Mouse (Mus musculus): ENCODE results near the gene Dnm3.

The Dnm3 gene

DNA sequence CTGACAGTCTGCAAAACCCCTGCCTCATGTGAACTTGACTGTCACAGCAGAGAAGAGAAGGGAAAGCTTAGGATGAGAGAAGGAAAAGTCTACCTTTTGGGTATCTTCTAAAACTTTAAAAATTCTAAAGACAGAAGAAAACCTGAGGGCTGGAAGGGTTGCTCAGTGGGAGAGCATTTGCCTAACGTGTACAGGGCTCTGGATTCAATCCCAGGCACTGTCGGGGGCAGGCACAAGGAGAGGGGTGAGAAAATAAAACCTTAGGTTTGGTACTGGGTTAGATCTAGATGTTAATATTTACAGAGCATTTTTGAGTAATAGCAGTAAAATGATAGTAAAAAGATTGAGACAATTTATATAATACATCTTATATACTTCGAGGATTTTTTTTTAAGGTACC is 353.4 kb downstream of the Dnm3 start:
- in situ Hi-C loops (cut with MboI, MseI), result no loop called here

GRCm38 (mm10) chr1:162121441-162122200 is 356.2 kb downstream of the Dnm3 start:
- in situ Hi-C loops (cut with MboI, MseI), result no loop called here

- in situ Hi-C loops (cut with MboI, MseI), result no loop called here
Measured at GRCm38 (mm10) chr1:162109437-162109813, 368.4 kb downstream of the Dnm3 start.

DNA sequence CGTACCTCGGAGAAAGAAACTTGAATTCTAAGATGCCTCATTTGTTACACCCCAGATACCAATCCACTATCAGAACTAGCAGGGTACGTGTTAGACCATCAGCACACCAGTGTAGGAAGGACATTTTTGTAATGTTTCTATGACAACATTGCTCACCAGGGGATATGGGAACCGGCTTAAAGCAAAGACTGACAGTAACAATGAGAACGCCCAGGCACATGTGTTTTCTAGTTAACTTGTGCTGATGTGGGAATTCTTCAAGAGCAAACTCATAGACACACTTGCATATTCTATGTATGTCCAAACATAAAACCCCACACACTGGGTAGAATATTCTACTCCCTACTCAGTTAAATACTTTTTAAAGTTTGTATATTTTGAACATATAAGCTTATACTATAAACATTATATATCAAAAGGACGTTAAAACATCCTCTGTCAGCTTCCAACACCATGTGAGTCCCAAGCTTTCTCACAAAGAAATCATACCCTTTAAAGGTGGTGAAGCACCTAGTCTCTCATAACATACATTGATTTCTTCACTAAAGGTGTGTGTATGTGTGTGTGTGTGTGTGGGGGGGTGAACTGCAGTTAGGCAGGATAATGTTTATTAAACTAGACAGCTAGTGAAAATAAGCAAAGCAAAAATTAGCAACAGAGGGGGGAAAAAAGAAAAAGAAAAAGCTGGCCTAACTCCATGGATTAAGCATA is 369.0 kb downstream of the Dnm3 start:
- in situ Hi-C loops (cut with MboI, MseI), result no loop called here

GRCm38 (mm10) chr1:162108181-162108671 is 369.6 kb downstream of the Dnm3 start:
- in situ Hi-C loops (cut with MboI, MseI), result no loop called here

DNA sequence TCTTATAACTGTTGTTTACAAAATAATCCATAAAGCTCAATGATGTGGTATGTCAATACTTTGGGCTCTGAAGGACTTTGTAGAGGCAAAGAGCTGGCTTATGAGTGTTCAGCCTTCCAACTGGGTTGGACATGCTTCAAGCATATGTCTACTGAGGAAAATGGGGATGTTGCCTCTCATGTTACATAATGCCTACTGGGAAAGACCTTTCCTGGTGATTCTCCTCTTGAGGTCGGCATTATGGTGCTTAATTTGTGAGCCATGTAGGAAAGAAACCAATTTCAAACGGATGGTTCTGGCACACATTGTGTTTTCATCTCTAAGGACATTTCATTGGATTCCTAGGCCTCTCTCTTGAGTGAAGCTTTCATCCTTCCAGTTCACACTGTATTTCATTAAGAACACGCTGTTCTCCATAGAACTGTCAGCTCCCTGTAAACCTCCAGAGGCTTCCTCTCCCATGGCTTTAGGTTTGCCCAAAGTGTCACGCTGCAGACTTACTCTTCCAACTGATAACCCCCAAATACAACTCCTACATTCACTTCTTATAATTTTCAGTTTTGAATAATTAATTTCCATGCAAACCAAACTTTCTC is 370.7 kb downstream of the Dnm3 start:
- in situ Hi-C loops (cut with MboI, MseI), result no loop called here

- in situ Hi-C loops (cut with MboI, MseI), result no loop called here
Measured at GRCm38 (mm10) chr1:162100961-162101830, 376.6 kb downstream of the Dnm3 start.

GRCm38 (mm10) chr1:162100033-162100820 is 377.6 kb downstream of the Dnm3 start:
- in situ Hi-C loops (cut with MboI, MseI), result no loop called here

GRCm38 (mm10) chr1:162099203-162099602 is 378.6 kb downstream of the Dnm3 start:
- in situ Hi-C loops (cut with MboI, MseI), result no loop called here

GRCm38 (mm10) chr1:162094523-162095272 is 383.1 kb downstream of the Dnm3 start:
- in situ Hi-C loops (cut with MboI, MseI), result loop anchor here (5.0 kb wide), 1 partner anchor 63 kb away; no protein-coding TSS in a partner anchor

DNA sequence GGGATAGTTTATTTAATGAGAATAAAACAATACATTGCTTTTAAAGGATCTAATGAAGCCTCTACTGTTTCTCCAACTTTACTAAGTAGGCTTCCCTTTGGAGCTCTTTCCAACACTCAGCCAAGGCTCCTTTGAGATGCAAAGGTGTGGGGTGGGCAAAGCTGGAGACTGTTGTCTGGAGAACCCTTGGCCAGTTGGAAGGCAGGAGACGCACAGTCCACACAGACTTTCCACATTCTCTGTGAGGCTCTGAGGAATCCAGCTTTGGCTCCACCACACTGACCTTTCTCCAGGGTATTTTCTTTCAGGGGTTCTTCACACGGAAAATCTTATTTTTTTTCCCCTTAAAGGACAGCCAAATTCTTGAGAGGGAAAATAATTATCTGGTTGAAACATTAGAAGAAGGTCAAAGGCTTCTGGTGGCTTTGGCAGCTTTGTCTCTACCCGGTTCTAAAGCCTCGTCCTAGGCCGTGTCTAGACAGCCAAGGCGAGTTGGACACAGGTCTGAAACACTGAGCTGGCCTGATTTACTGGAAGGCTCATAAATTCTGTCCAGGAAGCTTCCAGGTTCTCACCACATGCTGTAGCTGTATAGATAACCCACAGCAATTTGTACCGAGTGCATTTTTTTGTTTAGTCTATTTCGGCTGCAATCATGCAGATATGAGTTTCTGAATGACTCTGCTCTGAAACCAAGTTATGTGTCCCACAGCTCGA is 383.9 kb downstream of the Dnm3 start:
- in situ Hi-C loops (cut with MboI, MseI), result loop anchor here (5.0 kb wide), 1 partner anchor 63 kb away; no protein-coding TSS in a partner anchor

GRCm38 (mm10) chr1:162092899-162093659 is 384.8 kb downstream of the Dnm3 start:
- in situ Hi-C loops (cut with MboI, MseI), result loop anchor here (5.0 kb wide), 1 partner anchor 64 kb away; no protein-coding TSS in a partner anchor

DNA sequence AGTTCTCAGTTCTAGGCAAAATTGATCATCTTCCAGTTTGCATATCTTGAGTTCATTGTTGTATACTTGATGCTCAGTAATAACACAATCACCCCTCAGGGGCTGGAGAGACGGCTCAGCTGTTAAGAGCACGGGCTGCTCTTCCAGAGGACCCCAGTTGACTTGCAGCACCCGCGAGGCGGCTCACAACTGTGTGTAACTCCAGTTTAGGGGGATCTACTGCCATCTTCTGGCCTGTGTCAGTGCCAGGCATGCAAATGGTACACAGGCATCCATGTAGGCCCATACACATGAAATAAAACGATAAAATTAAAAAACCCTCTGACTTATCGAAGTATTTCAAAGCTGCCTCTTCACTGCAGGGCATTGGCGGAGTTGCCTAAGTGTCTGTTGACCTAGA is 385.4 kb downstream of the Dnm3 start:
- in situ Hi-C loops (cut with MboI, MseI), result loop anchor here (5.0 kb wide), 1 partner anchor 65 kb away; no protein-coding TSS in a partner anchor

GRCm38 (mm10) chr1:162083886-162084478 is 393.9 kb downstream of the Dnm3 start:
- in situ Hi-C loops (cut with MboI, MseI), result no loop called here

GRCm38 (mm10) chr1:162083354-162083753 is 394.5 kb downstream of the Dnm3 start:
- in situ Hi-C loops (cut with MboI, MseI), result no loop called here

GRCm38 (mm10) chr1:162082711-162083110 is 395.1 kb downstream of the Dnm3 start:
- in situ Hi-C loops (cut with MboI, MseI), result no loop called here

GRCm38 (mm10) chr1:162081693-162082372 is 396.0 kb downstream of the Dnm3 start:
- in situ Hi-C loops (cut with MboI, MseI), result no loop called here
